Mouse (Mus musculus): ENCODE data around the gene Gmeb2.

DNA sequence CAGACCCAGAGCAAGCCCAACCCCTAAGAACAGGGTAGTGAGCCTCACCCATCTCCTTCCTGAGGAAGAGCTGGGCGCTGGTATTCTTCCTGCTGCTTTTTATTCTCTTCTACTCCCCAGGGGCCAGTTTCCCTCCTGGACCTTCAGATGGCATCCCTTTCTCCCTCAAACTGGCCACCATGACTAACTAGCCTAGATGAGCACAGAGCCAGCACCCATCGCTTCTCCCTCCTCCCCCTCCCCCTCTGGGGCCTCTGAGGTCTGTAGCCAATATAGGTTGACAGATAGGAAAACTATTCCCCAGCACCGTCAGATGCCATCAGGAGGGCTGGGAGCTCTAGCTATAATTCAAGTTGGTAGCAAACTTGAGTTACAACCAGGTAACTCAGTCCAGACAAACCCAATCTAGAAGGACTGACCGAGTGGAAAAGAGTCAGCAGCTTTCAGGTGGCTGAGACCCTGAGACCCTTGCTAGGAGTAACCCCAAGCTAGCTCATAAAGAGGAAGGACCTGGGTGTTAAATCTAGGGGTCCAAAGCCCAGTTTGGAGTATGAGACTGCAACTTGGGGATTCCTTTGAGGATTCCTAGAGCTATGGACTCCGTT, 68.9 kb downstream of the Gmeb2 start:
- TF ChIP-seq CTCF (IDR thresholded peaks at IDR 0.05; ENCODE audit: control insufficient read depth, insufficient read depth, low read length) (no peak), POLR2A (IDR thresholded peaks at IDR 0.05; ENCODE audit: borderline replicate concordance, control insufficient read depth, low read depth, low read length) (no peak)
